ENCODE assay signal across 8 mouse cellular contexts in genomic region chr4:152009076-152010051, GRCm38 (mm10). TPM values are rescaled to one million over a fixed set of nuclear protein-coding genes. Genes with fewer than 3 reads are reported as not detected.
DNase-seq lines count a peak whose midpoint lies in the region; ATAC-seq and TF ChIP-seq lines count a peak whose summit lies in the region.

No protein-coding gene starts in this region.

- peak; percentile 9; the same call in 1 of the 2 replicates for TF ChIP-seq POLR2A in cortical plate, adult 2 months (IDR thresholded peaks at IDR 0.05; ENCODE audit: extremely low read depth, insufficient read depth, low read length)

- no peak for TF ChIP-seq CTCF in cortical plate, adult 2 months (IDR thresholded peaks at IDR 0.05; ENCODE audit: extremely low read depth, insufficient read depth, low read length)

- H3K4me2 ChIP-seq in kidney, embryonic 16.5 days (replicated peaks; ENCODE audit: low read depth, low read length), result peak overlapping the region; percentile 99
- peak overlapping the region; percentile 100 for H3K4me2 ChIP-seq in liver, embryonic 13.5 days
- peak overlapping the region; percentile 100 for H3K4me2 ChIP-seq in neural tube, embryonic 12.5 days (replicated peaks)

- ATAC-seq in kidney, embryonic 16.5 days (ENCODE audit: low FRiP score, low TSS enrichment), result peak; percentile 72
- peak; percentile 60 for ATAC-seq in liver, embryonic 13.5 days (ENCODE audit: low read depth)
- ATAC-seq in neural tube, embryonic 12.5 days (ENCODE audit: low FRiP score, low read depth), result peak; percentile 61

- intact Hi-C loops in gastrocnemius, postnatal 36 days (cut with DNase I), result loop anchor here (2.0 kb wide), 1 partner anchor 27 kb away; no protein-coding TSS in a partner anchor

- H3K9me3 ChIP-seq in kidney, embryonic 16.5 days (ENCODE audit: low read length), result no peaks in the 10 kb centered on the region
- H3K9me3 ChIP-seq in liver, embryonic 13.5 days (replicated peaks), result no peaks in the 10 kb centered on the region
- no peaks in the 10 kb centered on the region for H3K9me3 ChIP-seq in neural tube, embryonic 12.5 days

- peak overlapping the region; percentile 83 for H3K9ac ChIP-seq in kidney, embryonic 16.5 days (replicated peaks; ENCODE audit: low read length)
- H3K9ac ChIP-seq in liver, embryonic 13.5 days, result peak overlapping the region; percentile 86
- H3K9ac ChIP-seq in neural tube, embryonic 12.5 days, result peak overlapping the region; percentile 57

- peak overlapping the region; percentile 91 for H3K4me3 ChIP-seq in cortical plate, adult 2 months (ENCODE audit: insufficient read depth, low read length)
- H3K4me3 ChIP-seq in kidney, embryonic 16.5 days (ENCODE audit: low read length), result peak overlapping the region; percentile 83
- H3K4me3 ChIP-seq in liver, embryonic 13.5 days (replicated peaks), result peak overlapping the region; percentile 85
- H3K4me3 ChIP-seq in neural tube, embryonic 12.5 days, result peak overlapping the region; percentile 72

- peak; percentile 61 for DNase-seq in urinary bladder, adult 2 months (ENCODE audit: low spot score)
- DNase-seq in urinary bladder, postnatal 10 days (ENCODE audit: low spot score), result no peak
- peak; percentile 66 to 71 for DNase-seq in gastrocnemius, postnatal 36 days
- DNase-seq in liver, embryonic 13.5 days, result no peak
- peak; percentile 36 to 40 for DNase-seq in thymus, adult 18-20 months

- peaks cover 19% of the 10 kb centered on the region for H3K36me3 ChIP-seq in kidney, embryonic 16.5 days (ENCODE audit: insufficient read depth, low read length)
- peaks cover 29% of the 10 kb centered on the region for H3K36me3 ChIP-seq in liver, embryonic 13.5 days
- H3K36me3 ChIP-seq in neural tube, embryonic 12.5 days, result 0 out of 2 replicates have a peak, but pooled peaks cover 3% of the 10 kb centered on the region

- no peaks in the 10 kb centered on the region for H3K27me3 ChIP-seq in kidney, embryonic 16.5 days (ENCODE audit: insufficient read depth, low read length)
- H3K27me3 ChIP-seq in liver, embryonic 13.5 days, result peaks cover 21% of the 10 kb centered on the region
- peaks cover 45% of the 10 kb centered on the region for H3K27me3 ChIP-seq in neural tube, embryonic 12.5 days (replicated peaks)

- H3K4me1 ChIP-seq in cortical plate, adult 2 months (ENCODE audit: control insufficient read depth, insufficient read depth, low read length), result peaks cover 3% of the 10 kb centered on the region
- H3K4me1 ChIP-seq in kidney, embryonic 16.5 days (ENCODE audit: insufficient read depth, low read length), result peaks cover 31% of the 10 kb centered on the region
- H3K4me1 ChIP-seq in liver, embryonic 13.5 days (replicated peaks), result peaks cover 73% of the 10 kb centered on the region
- H3K4me1 ChIP-seq in neural tube, embryonic 12.5 days, result peaks cover 40% of the 10 kb centered on the region

- peak overlapping the region; percentile 98 for H3K27ac ChIP-seq in cortical plate, adult 2 months (ENCODE audit: insufficient read depth, low read length)
- peak overlapping the region; percentile 92 for H3K27ac ChIP-seq in kidney, embryonic 16.5 days (ENCODE audit: low read length)
- peak overlapping the region; percentile 88 for H3K27ac ChIP-seq in liver, embryonic 13.5 days
- 0 out of 2 replicates have a peak overlapping the region, but pooled peaks have one; percentile 16 for H3K27ac ChIP-seq in neural tube, embryonic 12.5 days

- WGBS in kidney, embryonic 16.5 days, result under 1% methylated on average over 110 of the region's 115 CpGs
- WGBS in liver, embryonic 13.5 days (ENCODE audit: insufficient replicate concordance), result under 1% methylated on average over 115 of the region's 115 CpGs
- WGBS in neural tube, embryonic 12.5 days, result under 1% methylated on average over 115 of the region's 115 CpGs

RNA-seq across cellular contexts. Expression of gene Klhl21, which starts 0.8 kb away (rescaled TPM):
- 34.5 and 38.3 TPM in 2 replicates for polyA plus RNA-seq in urinary bladder, adult 2 months (2012; rRNA removed)
- polyA plus RNA-seq in cortical plate, adult 2 months (2012; rRNA removed), result 11.8 and 12.6 TPM in 2 replicates
- total RNA-seq in gastrocnemius, postnatal 36 days (2021), result 10 to 100 TPM; 77.1 to 91.5 TPM
- 12.1 and 12.6 TPM in 2 replicates for polyA plus RNA-seq in kidney, embryonic 16.5 days (2015; fragmentation: Nextera tagmentation; extraction: Ambion mirVana)
- 6.0 and 6.5 TPM in 2 replicates for polyA plus RNA-seq in liver, embryonic 13.5 days (2015; fragmentation: Nextera tagmentation; extraction: Ambion mirVana)
- 7.2 and 7.6 TPM in 2 replicates for polyA plus RNA-seq in neural tube, embryonic 12.5 days (2016; fragmentation: Nextera tagmentation; extraction: Ambion mirVana)

RNA-seq across cellular contexts. Expression of gene Phf13, which starts 13.3 kb away (rescaled TPM):
- 13.2 and 15.3 TPM in 2 replicates for polyA plus RNA-seq in urinary bladder, adult 2 months (2012; rRNA removed)
- polyA plus RNA-seq in cortical plate, adult 2 months (2012; rRNA removed), result 9.3 and 9.6 TPM in 2 replicates
- total RNA-seq in gastrocnemius, postnatal 36 days (2021), result 1 to 10 TPM; 3.6 to 4.0 TPM
- 31.2 and 33.3 TPM in 2 replicates for polyA plus RNA-seq in kidney, embryonic 16.5 days (2015; fragmentation: Nextera tagmentation; extraction: Ambion mirVana)
- 5.4 and 6.2 TPM in 2 replicates for polyA plus RNA-seq in liver, embryonic 13.5 days (2015; fragmentation: Nextera tagmentation; extraction: Ambion mirVana)
- 30.5 and 31.3 TPM in 2 replicates for polyA plus RNA-seq in neural tube, embryonic 12.5 days (2016; fragmentation: Nextera tagmentation; extraction: Ambion mirVana)

RNA-seq across cellular contexts. Expression of gene Zbtb48, which starts 18.1 kb away (rescaled TPM):
- 13.5 and 16.0 TPM in 2 replicates for polyA plus RNA-seq in urinary bladder, adult 2 months (2012; rRNA removed)
- 13.7 and 19.1 TPM in 2 replicates for polyA plus RNA-seq in cortical plate, adult 2 months (2012; rRNA removed)
- total RNA-seq in gastrocnemius, postnatal 36 days (2021), result 1 to 10 TPM; 2.5 to 2.8 TPM
- 25.3 and 26.0 TPM in 2 replicates for polyA plus RNA-seq in kidney, embryonic 16.5 days (2015; fragmentation: Nextera tagmentation; extraction: Ambion mirVana)
- 7.2 and 9.5 TPM in 2 replicates for polyA plus RNA-seq in liver, embryonic 13.5 days (2015; fragmentation: Nextera tagmentation; extraction: Ambion mirVana)
- polyA plus RNA-seq in neural tube, embryonic 12.5 days (2016; fragmentation: Nextera tagmentation; extraction: Ambion mirVana), result 17.8 and 20.4 TPM in 2 replicates

RNA-seq across cellular contexts. Expression of gene Thap3, which starts 20.6 kb away (rescaled TPM):
- polyA plus RNA-seq in urinary bladder, adult 2 months (2012; rRNA removed), result 53.1 and 55.1 TPM in 2 replicates
- 29.7 and 31.5 TPM in 2 replicates for polyA plus RNA-seq in cortical plate, adult 2 months (2012; rRNA removed)
- total RNA-seq in gastrocnemius, postnatal 36 days (2021), result 10 to 100 TPM; 28.8 to 35.8 TPM
- 42.4 and 46.4 TPM in 2 replicates for polyA plus RNA-seq in kidney, embryonic 16.5 days (2015; fragmentation: Nextera tagmentation; extraction: Ambion mirVana)
- 7.8 and 8.1 TPM in 2 replicates for polyA plus RNA-seq in liver, embryonic 13.5 days (2015; fragmentation: Nextera tagmentation; extraction: Ambion mirVana)
- polyA plus RNA-seq in neural tube, embryonic 12.5 days (2016; fragmentation: Nextera tagmentation; extraction: Ambion mirVana), result 32.2 and 36.2 TPM in 2 replicates

RNA-seq across cellular contexts. Expression of gene Tas1r1, which starts 29.0 kb away (rescaled TPM):
- 0.04 and 0.10 TPM in 2 replicates for polyA plus RNA-seq in urinary bladder, adult 2 months (2012; rRNA removed)
- polyA plus RNA-seq in cortical plate, adult 2 months (2012; rRNA removed), result 0.23 and 0.53 TPM in 2 replicates
- total RNA-seq in gastrocnemius, postnatal 36 days (2021), result 1 to 10 TPM in 1 of 2 experiments, under 1 TPM in 1; 0.43 to 1.1 TPM
- 0.50 and 0.63 TPM in 2 replicates for polyA plus RNA-seq in kidney, embryonic 16.5 days (2015; fragmentation: Nextera tagmentation; extraction: Ambion mirVana)
- polyA plus RNA-seq in liver, embryonic 13.5 days (2015; fragmentation: Nextera tagmentation; extraction: Ambion mirVana), result 0.07 TPM in 1 of 2 replicates, not detected in the other
- polyA plus RNA-seq in neural tube, embryonic 12.5 days (2016; fragmentation: Nextera tagmentation; extraction: Ambion mirVana), result 1.2 and 1.4 TPM in 2 replicates

Comparison
In these comparisons a context has a peak if more than half of its experiments do, and no peak if none do; other contexts are left out.
1. DNase-seq: peak in urinary bladder, adult 2 months (single experiment), gastrocnemius, postnatal 36 days (2 of 2) and thymus, adult 18-20 months (2 of 2); none in urinary bladder, postnatal 10 days (single experiment) and liver, embryonic 13.5 days (single experiment).
2. H3K27ac ChIP-seq: peak in every context shown above with its lines; median percentile 98 in cortical plate, adult 2 months; 92 in kidney, embryonic 16.5 days; 88 in liver, embryonic 13.5 days; 16 in neural tube, embryonic 12.5 days.
3. Peak in every context shown above with its lines, with median percentiles within 50 percentile points of each other: H3K4me3 ChIP-seq, ATAC-seq, H3K4me2 ChIP-seq and H3K9ac ChIP-seq.